Mouse (Mus musculus) kidney, adult 2 months (tissue): ENCODE data around the gene Chst11.

Experiments used
- CTCF ChIP-seq: fragments of 200-500 bp; conservative IDR thresholded peaks from 2 replicates; pipeline ENCODE4 v1.5.1; 2011; ENCODE audit warnings: low read depth, mild to moderate bottlenecking, control low read depth, low read length, moderate library complexity, mixed read lengths; ENCODE audit not compliant: insufficient read depth, insufficient read length
- POLR2A ChIP-seq: fragments of 200-500 bp; IDR thresholded peaks from one replicate; pipeline ENCODE4 v1.6.1; 2011; ENCODE audit warnings: low read depth, low read length, control low read depth

- no peak for TF ChIP-seq POLR2A
- no peak for TF ChIP-seq CTCF
These were observed 18.6 kb downstream of the Chst11 start for GRCm38 (mm10) chr10:83003899-83004298.
